ENCODE assay signal across 12 mouse cellular contexts in genomic region chr10:29921658-29922057, GRCm38 (mm10).
DNase-seq lines count a peak whose midpoint lies in the region; ATAC-seq lines count a peak whose summit lies in the region.
"Had no signal": no experiment of that assay in that cellular context is flagged by ENCODE, and none has a peak within 500 bp of the region (broad histone marks: within the 10 kb centered on the region; RNA-seq: fewer than 3 reads in every experiment).

No protein-coding gene starts in this region.

- H3K4me1 ChIP-seq in kidney, embryonic 15.5 days = peaks cover 6% of the 10 kb centered on the region; the same call in 1 of the 2 replicates
- peaks cover 8% of the 10 kb centered on the region for H3K4me1 ChIP-seq in embryonic facial prominence, embryonic 10.5 days
- H3K4me1 ChIP-seq in limb, embryonic 11.5 days (ENCODE audit: control insufficient read depth, insufficient read depth, low read length) = no peaks in the 10 kb centered on the region
- H3K4me1 ChIP-seq: lung, embryonic 15.5 days; midbrain, embryonic 12.5 days had no signal

- H3K9ac ChIP-seq in kidney, embryonic 15.5 days = no peak overlapping the region
- no peak overlapping the region for H3K9ac ChIP-seq in limb, embryonic 11.5 days (ENCODE audit: low read length)
- H3K9ac ChIP-seq: lung, embryonic 15.5 days; midbrain, embryonic 12.5 days had no signal

- H3K27ac ChIP-seq in kidney, embryonic 15.5 days = no peak overlapping the region
- H3K27ac ChIP-seq in embryonic facial prominence, embryonic 10.5 days (replicated peaks) = peak overlapping the region; percentile 70
- H3K27ac ChIP-seq in limb, embryonic 11.5 days (replicated peaks; ENCODE audit: low read depth, low read length) = no peak overlapping the region
- H3K27ac ChIP-seq: lung, embryonic 15.5 days; midbrain, embryonic 12.5 days had no signal

- H3K27me3 ChIP-seq in kidney, embryonic 15.5 days = no peaks in the 10 kb centered on the region
- no peaks in the 10 kb centered on the region for H3K27me3 ChIP-seq in embryonic facial prominence, embryonic 10.5 days (replicated peaks; ENCODE audit: low read depth, poor library complexity, severe bottlenecking)
- H3K27me3 ChIP-seq in limb, embryonic 11.5 days (ENCODE audit: control insufficient read depth, insufficient read depth, low read length) = no peaks in the 10 kb centered on the region
- H3K27me3 ChIP-seq: CH12.LX; lung, embryonic 15.5 days; midbrain, embryonic 12.5 days had no signal

- DNase-seq in kidney, adult 8-10 months = no peak
- peak; percentile 17 for DNase-seq in brain, adult 2 months (ENCODE audit: low read depth, low spot score)
- peak; percentile 68 for DNase-seq in embryonic facial prominence, embryonic 10.5 days (ENCODE audit: low spot score)
- DNase-seq in limb, embryonic 11.5 days (ENCODE audit: low spot score) = peak; percentile 42
- no peak for DNase-seq in gastrocnemius, postnatal 10 days
- DNase-seq in adrenal gland, adult 18-20 months (ENCODE audit: low spot score in 2 of 2) = no peak
- DNase-seq: cerebellum, postnatal 10 days; heart, postnatal 4 days had no signal

- no peaks in the 10 kb centered on the region for H3K9me3 ChIP-seq in kidney, embryonic 15.5 days (replicated peaks)
- H3K9me3 ChIP-seq in embryonic facial prominence, embryonic 10.5 days = no peaks in the 10 kb centered on the region
- no peaks in the 10 kb centered on the region for H3K9me3 ChIP-seq in limb, embryonic 11.5 days (ENCODE audit: control insufficient read depth, low read length)
- H3K9me3 ChIP-seq: lung, embryonic 15.5 days; midbrain, embryonic 12.5 days had no signal

- no peaks in the 10 kb centered on the region for H3K36me3 ChIP-seq in kidney, embryonic 15.5 days
- no peaks in the 10 kb centered on the region for H3K36me3 ChIP-seq in embryonic facial prominence, embryonic 10.5 days (replicated peaks)
- no peaks in the 10 kb centered on the region for H3K36me3 ChIP-seq in limb, embryonic 11.5 days (ENCODE audit: control insufficient read depth, insufficient read depth, low read length)
- H3K36me3 ChIP-seq: lung, embryonic 15.5 days; midbrain, embryonic 12.5 days had no signal

- WGBS in kidney, embryonic 15.5 days = 18% methylated on average over 4 of the region's 4 CpGs
- WGBS in embryonic facial prominence, embryonic 10.5 days = 19% methylated on average over 4 of the region's 4 CpGs
- WGBS in limb, embryonic 11.5 days = 30% methylated on average over 4 of the region's 4 CpGs

- no peak overlapping the region for H3K4me3 ChIP-seq in kidney, embryonic 15.5 days (replicated peaks)
- no peak overlapping the region for H3K4me3 ChIP-seq in embryonic facial prominence, embryonic 10.5 days
- H3K4me3 ChIP-seq in limb, embryonic 11.5 days (ENCODE audit: low read depth, low read length) = no peak overlapping the region
- H3K4me3 ChIP-seq: lung, embryonic 15.5 days; midbrain, embryonic 12.5 days had no signal

- H3K4me2 ChIP-seq in kidney, embryonic 15.5 days = no peak overlapping the region
- H3K4me2 ChIP-seq in limb, embryonic 11.5 days (ENCODE audit: low read depth, severe bottlenecking) = no peak overlapping the region
- H3K4me2 ChIP-seq: lung, embryonic 15.5 days; midbrain, embryonic 12.5 days had no signal

- ATAC-seq in kidney, embryonic 15.5 days (replicated peaks; ENCODE audit: low FRiP score) = peak; percentile 91
- peak; percentile 44; the same call in 1 of the 2 replicates for ATAC-seq in limb, embryonic 11.5 days (ENCODE audit: insufficient number of reproducible peaks, low FRiP score, low TSS enrichment, low read depth)

Comparison
In these comparisons a context has a peak if more than half of its experiments do, and no peak if none do; other contexts are left out.
1. DNase-seq: peak in brain, adult 2 months (single experiment), embryonic facial prominence, embryonic 10.5 days (single experiment) and limb, embryonic 11.5 days (single experiment); none in kidney, adult 8-10 months (0 of 2), gastrocnemius, postnatal 10 days (single experiment) and adrenal gland, adult 18-20 months (0 of 2).